Mouse (Mus musculus) embryonic facial prominence, embryonic 11.5 days (tissue): Measurements from ENCODE around the gene Hrh3. TPM values are rescaled to one million over a fixed set of nuclear protein-coding genes. Genes with fewer than 3 reads are reported as not detected.

ENCODE experiments used
- ATAC-seq: fragments of 200-750 bp; cut with Nextera tagmentation; replicated peaks from 2 replicates; pipeline ENCODE4 v1.8.0; 2017; ENCODE audit warnings: low read depth; ENCODE audit not compliant: insufficient number of reproducible peaks, low FRiP score, low TSS enrichment
- DNase-seq: peaks from one replicate; pipeline ENCODE4 v3.0.0-alpha.2; 2015; ENCODE audit warnings: low spot score
- H3K27ac ChIP-seq: fragments of 300-500 bp; sonication (generic); replicated peaks from 2 replicates; pipeline ENCODE4 v1.5.1; 2014; ENCODE audit warnings: mild to moderate bottlenecking, low read depth, low read length, control low read depth
- H3K27me3 ChIP-seq: fragments of 300-500 bp; sonication (generic); 2 replicates; pipeline ENCODE4 v1.6.1; 2014; ENCODE audit warnings: mild to moderate bottlenecking, low read length, moderate library complexity, mixed read lengths; ENCODE audit not compliant: control insufficient read depth, insufficient read depth
- H3K36me3 ChIP-seq: fragments of 300-500 bp; sonication (generic); replicated peaks from 2 replicates; pipeline ENCODE4 v1.6.1; 2014; ENCODE audit warnings: low read depth, mild to moderate bottlenecking, low read length, moderate library complexity, mixed read lengths; ENCODE audit not compliant: control insufficient read depth, insufficient read depth
- H3K4me1 ChIP-seq: fragments of 300-500 bp; sonication (generic); 2 replicates; pipeline ENCODE4 v1.6.1; 2014; ENCODE audit warnings: low read length, mixed read lengths; ENCODE audit not compliant: control insufficient read depth, insufficient read depth
- H3K4me2 ChIP-seq: fragments of 300-500 bp; sonication (generic); 2 replicates; pipeline ENCODE4 v1.6.1; 2014; ENCODE audit warnings: low read depth, mild to moderate bottlenecking, control low read depth, low read length, moderate library complexity
- H3K4me3 ChIP-seq: fragments of 300-500 bp; sonication (generic); 2 replicates; pipeline ENCODE4 v1.5.1; 2014; ENCODE audit warnings: low read depth, low read length, control low read depth
- H3K9ac ChIP-seq: fragments of 300-500 bp; sonication (generic); replicated peaks from 2 replicates; pipeline ENCODE4 v1.6.1; 2014; ENCODE audit warnings: mild to moderate bottlenecking, control low read depth, low read length
- H3K9me3 ChIP-seq: fragments of 300-500 bp; sonication (generic); replicated peaks from 2 replicates; pipeline ENCODE4 v1.6.1; 2016; ENCODE audit warnings: mild to moderate bottlenecking, low read length, inconsistent platforms, mixed read lengths; ENCODE audit not compliant: control insufficient read depth
- WGBS: fragments of 180-500 bp; shearing (Covaris S2); extraction: QIAGEN DNeasy Blood & Tissue Kit; methylation state at CpG from one replicate; pipeline ENCODE4 v1.1.7; 2014; 5-methylcytosine and 5-hydroxymethylcytosine counted together
- polyA plus RNA-seq: library from polyadenylated mRNA; unstranded; fragments of >200 nt; fragmentation: Nextera tagmentation; extraction: Ambion mirVana; gene quantifications from 2 replicates; pipeline ENCODE4 v1.2.1, GENCODE M21; 2014

Gene Hrh3
- polyA plus RNA-seq, 1 experiment from 2014 or later = 0.41 TPM

DNA sequence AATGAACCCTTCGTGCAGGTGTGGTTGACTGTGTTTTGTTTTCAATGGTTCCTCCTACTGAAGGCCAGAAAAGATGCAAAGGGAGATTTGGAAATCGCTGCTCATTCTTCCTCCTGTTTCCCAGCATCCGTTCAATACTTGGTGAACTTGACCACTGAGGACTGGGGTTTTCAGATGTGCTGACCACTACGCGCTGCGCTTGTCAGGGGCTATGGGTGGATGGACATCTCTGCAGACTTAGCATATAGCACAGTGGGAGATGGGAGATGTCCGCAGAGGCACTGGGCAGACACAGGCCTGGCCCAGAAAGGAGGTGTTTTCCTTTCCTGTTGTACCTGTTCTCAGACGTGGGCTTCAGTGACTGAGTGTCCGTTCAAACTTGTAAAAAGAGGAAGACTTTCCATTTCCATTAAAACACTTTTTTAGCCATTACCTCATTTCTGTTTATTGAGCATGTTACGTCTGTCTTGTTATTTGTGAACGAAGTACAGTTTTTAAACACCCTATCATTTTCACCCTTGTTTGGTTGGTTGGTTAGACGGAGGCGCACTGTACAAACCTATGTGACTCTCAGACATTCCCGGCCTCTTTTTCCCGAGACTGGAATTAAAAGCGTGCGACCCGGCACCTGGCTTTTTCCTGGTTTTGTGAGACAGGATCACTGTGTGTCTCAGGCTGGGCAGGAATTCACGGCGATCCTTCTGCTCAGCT lies 34.4 kb downstream of the Hrh3 start:
- WGBS = 34% methylated on average over 20 of the region's 20 CpGs
- Histone ChIP-seq H3K9me3 (no peaks in the 10 kb centered on the region), H3K4me1 (no peaks in the 10 kb centered on the region), H3K4me3 (peak overlapping the region; percentile 75), H3K27me3 (no peaks in the 10 kb centered on the region), H3K9ac (peak overlapping the region; percentile 77), H3K36me3 (no peaks in the 10 kb centered on the region; the same call in 1 of the 2 replicates), H3K27ac (no peak overlapping the region), H3K4me2 (peak overlapping the region; percentile 93)
- DNase-seq (no peak), ATAC-seq (peak; percentile 51)

DNA sequence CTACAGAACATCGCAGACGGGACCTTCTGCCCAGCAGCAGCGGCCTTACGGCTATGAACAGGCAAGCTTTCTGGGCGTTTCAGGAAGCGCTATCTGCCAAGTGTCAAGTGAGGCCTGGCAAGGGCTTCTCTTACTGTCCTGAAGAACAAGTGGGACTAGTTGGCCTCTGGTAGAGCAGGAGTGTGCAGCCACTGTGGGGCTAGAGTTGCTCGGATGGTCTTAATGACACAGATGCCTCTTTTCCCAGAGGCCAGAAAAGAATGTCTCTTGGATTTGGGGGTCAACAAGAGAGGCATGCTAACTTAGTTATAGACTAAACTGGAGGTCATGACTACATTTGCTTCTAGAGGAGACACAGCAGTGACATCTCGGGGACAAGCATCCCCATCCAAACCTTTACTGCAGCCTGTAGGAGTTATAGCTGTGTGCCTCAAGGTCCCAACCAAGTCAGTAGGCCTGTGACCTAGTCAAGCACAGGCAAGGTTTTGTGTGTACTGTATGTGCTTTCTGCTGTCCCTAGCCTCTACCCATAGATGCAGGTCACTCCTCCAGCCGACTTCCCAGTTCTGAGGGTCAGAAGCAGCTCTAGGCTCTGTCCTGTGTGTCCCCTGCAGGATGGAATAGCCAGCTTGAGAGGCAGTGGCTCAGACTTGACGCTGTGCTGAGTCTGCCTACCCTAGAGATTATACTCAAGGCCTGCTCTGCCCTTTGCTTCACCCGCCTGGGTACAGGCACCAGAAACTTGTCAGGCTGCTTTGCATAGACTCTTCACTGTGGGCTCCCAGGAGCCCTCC lies 40.8 kb downstream of the Hrh3 start:
- H3K4me2 ChIP-seq = no peak overlapping the region
- no peaks in the 10 kb centered on the region for H3K9me3 ChIP-seq
- peaks cover 10% of the 10 kb centered on the region for H3K36me3 ChIP-seq
- no peak for ATAC-seq
- H3K27me3 ChIP-seq = no peaks in the 10 kb centered on the region
- no peak overlapping the region for H3K9ac ChIP-seq
- DNase-seq = no peak
- no peak overlapping the region for H3K4me3 ChIP-seq
- no peaks in the 10 kb centered on the region for H3K4me1 ChIP-seq
- 96% methylated on average over 11 of the region's 11 CpGs for WGBS
- no peak overlapping the region for H3K27ac ChIP-seq

DNA sequence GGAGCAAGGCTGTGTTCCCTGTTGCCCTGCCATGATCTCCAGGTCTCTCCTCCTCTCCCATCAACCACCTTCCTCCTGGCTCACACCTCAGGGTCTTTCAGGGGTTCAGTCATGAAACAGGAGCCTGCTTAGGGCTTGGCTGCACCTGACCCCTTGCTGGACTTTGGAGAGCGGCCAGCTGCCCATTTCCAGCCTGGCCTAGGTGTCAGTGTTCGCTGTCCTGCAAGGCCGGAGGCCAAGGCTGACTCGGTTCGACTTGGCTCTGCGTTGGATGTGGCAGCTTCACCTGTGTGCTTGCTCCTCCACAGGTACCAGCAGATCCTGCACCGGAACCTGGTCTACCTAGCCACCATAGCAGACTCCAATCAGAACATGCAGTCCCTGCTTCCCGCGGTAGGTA lies 51.3 kb downstream of the Hrh3 start:
- Histone ChIP-seq H3K4me1 (no peaks in the 10 kb centered on the region), H3K27me3 (no peaks in the 10 kb centered on the region), H3K4me3 (no peak overlapping the region), H3K9me3 (no peaks in the 10 kb centered on the region), H3K27ac (no peak overlapping the region), H3K4me2 (no peak overlapping the region), H3K9ac (no peak overlapping the region), H3K36me3 (peaks cover 3% of the 10 kb centered on the region)
- no peak for DNase-seq
- ATAC-seq = no peak
- WGBS = 94% methylated on average over 9 of the region's 9 CpGs

DNA sequence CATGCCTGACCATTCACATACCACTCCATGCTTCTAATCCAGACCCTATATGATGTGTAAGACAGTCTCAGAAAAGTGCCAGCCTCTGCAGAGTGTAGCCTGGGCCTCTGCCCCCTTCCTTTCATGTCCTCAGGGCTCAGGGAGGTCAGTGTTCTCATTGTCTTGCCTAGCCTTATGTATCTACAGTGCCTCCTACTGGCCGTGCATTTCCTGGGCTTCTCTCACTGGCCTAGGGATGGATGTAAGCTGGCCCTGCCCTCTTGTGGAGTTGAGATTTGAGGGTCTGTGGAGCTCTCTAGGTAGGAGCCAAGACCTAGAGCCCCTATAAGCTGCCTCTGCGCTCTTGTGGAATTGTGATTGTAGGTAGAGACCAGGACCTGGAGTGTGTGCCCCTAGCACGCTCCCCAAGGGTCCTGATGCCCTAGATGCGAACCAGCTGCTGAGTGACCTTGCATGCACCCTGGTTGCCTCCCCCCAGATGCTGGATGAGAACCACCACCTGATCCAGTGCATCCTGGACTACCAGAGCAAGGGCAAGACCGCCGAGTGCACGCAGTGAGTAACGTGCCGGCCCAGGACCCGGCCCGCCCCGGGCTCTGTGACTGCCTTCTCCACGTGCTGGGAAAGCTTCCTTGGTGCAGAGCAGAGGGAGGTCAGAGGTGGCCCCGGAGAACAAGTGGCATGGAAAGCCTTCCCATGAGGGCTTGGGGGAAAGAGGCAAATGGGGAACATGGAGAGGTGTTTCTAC lies 52.1 kb downstream of the Hrh3 start:
- Histone ChIP-seq H3K9ac (no peak overlapping the region), H3K27ac (no peak overlapping the region), H3K36me3 (no peaks in the 10 kb centered on the region; the same call in none of the 2 replicates), H3K4me2 (no peak overlapping the region), H3K4me3 (no peak overlapping the region), H3K9me3 (no peaks in the 10 kb centered on the region), H3K27me3 (no peaks in the 10 kb centered on the region), H3K4me1 (no peaks in the 10 kb centered on the region)
- ATAC-seq (no peak), DNase-seq (peak; percentile 26)
- WGBS = 82% methylated on average over 14 of the region's 14 CpGs

DNA sequence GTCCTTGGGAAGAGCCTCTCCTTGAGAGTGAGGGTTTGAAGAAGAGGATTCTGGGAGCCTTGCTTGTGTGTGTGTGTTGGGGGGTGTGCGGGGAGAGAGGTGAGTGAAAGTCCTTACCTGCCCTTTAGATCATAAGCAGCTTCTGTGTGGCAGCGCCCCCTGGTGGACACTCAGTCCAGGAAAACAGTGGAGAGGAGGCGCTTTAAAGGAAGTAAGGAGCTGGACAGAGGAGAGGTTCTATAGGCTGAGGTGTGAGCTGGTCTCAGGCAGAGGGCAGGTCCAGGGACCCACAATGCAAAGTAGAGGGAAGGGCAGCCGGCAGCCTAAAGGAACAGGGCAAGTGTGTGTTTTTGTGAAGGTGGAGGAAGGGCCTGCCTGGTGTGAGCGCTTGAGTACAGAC lies 53.3 kb downstream of the Hrh3 start:
- no peaks in the 10 kb centered on the region for H3K4me1 ChIP-seq
- no peak overlapping the region for H3K9ac ChIP-seq
- ATAC-seq (0 out of 2 replicates have a peak, but pooled peaks have one; percentile 13), DNase-seq (peak; percentile 79)
- no peaks in the 10 kb centered on the region for H3K27me3 ChIP-seq
- H3K4me2 ChIP-seq = no peak overlapping the region
- no peaks in the 10 kb centered on the region; the same call in 1 of the 2 replicates for H3K36me3 ChIP-seq
- no peaks in the 10 kb centered on the region for H3K9me3 ChIP-seq
- 7% methylated on average over 4 of the region's 5 CpGs for WGBS
- no peak overlapping the region for H3K27ac ChIP-seq
- H3K4me3 ChIP-seq = no peak overlapping the region

Other genes starting within 250 kb of the Hrh3 start
- 4.4 and 4.9 TPM in 2 replicates for gene Taf4, start 127.8 kb downstream of the Hrh3 start, polyA plus RNA-seq
- gene Lsm14b, start 79.5 kb downstream of the Hrh3 start, polyA plus RNA-seq = 9.8 and 11.1 TPM in 2 replicates
- gene Psma7, start 62.1 kb downstream of the Hrh3 start, polyA plus RNA-seq = 751 and 753 TPM in 2 replicates
- gene Ss18l1, start 62.0 kb downstream of the Hrh3 start, polyA plus RNA-seq = 8.0 and 9.5 TPM in 2 replicates
- 25.5 and 28.1 TPM in 2 replicates for gene Mtg2, start 33.9 kb downstream of the Hrh3 start, polyA plus RNA-seq
- gene Osbpl2, start 14.8 kb upstream of the Hrh3 start, polyA plus RNA-seq = 31.5 and 33.0 TPM in 2 replicates
- 157 and 169 TPM in 2 replicates for gene Adrm1, start 67.0 kb upstream of the Hrh3 start, polyA plus RNA-seq
- 6.9 and 11.5 TPM in 2 replicates for gene Lama5, start 121.4 kb upstream of the Hrh3 start, polyA plus RNA-seq
- gene Rps21, start 152.9 kb upstream of the Hrh3 start, polyA plus RNA-seq = 516 and 527 TPM in 2 replicates
- 14.5 and 14.8 TPM in 2 replicates for gene Cables2, start 169.0 kb upstream of the Hrh3 start, polyA plus RNA-seq
- 0.20 and 0.35 TPM in 2 replicates for gene Rbbp8nl, start 185.4 kb upstream of the Hrh3 start, polyA plus RNA-seq
- gene Gata5, start 230.2 kb upstream of the Hrh3 start, polyA plus RNA-seq = 0.13 and 0.14 TPM in 2 replicates